Mouse (Mus musculus) embryo, embryonic 10.5 days (tissue): ENCODE measurements at regions not wholly inside any gene's neighbourhood (a gene's known extent, or its start where the extent isn't known, plus 50 kb on each side); places are given as distances from the start of the nearest gene placed in this dataset.

Source experiments
- DNase-seq: peaks from one replicate; pipeline ENCODE4 v3.0.0-alpha.2; 2015; ENCODE audit warnings: low spot score

GRCm38 (mm10) chr11:14520591-14520990 is 78.5 kb upstream of the Pom121l12 start:
- peak; percentile 7 for DNase-seq

- no peak for DNase-seq
These were observed 77.2 kb upstream of the Pom121l12 start for GRCm38 (mm10) chr11:14521697-14522366.
